In the genomic region with DNA sequence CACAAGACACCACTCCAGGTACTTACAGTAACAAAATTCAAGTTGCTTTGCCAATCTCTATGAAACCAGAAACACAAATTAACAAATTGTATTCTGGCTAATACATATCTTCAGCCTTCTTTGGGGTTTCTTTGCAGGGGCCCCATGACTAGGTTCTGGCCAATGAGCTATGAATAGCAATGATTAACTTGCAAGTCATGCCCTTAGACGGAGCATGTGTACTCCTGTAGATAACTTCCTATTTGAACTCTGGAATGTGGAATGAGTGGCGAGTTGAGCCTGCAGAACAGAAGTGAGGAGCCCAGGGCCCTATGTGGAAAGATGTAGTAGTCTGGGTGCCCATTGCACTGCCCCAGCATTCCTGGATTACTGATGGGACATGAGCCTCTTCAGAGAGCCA, we compare ENCODE assay signal across 12 mouse cellular contexts.
DNase-seq lines count a peak whose midpoint lies in the region; ATAC-seq lines count a peak whose summit lies in the region.
"Had no signal": no experiment of that assay in that cellular context is flagged by ENCODE, and none has a peak within 500 bp of the region (broad histone marks: within the 10 kb centered on the region; RNA-seq: fewer than 3 reads in every experiment).

No protein-coding gene starts in this region.

- H3K27ac ChIP-seq in heart, embryonic 12.5 days (ENCODE audit: poor library complexity, severe bottlenecking), result peak overlapping the region; percentile 41; the same call in 1 of the 2 replicates
- H3K27ac ChIP-seq in kidney, embryonic 15.5 days, result 0 out of 2 replicates have a peak overlapping the region, but pooled peaks have one; percentile 22
- H3K27ac ChIP-seq in liver, embryonic 16.5 days (ENCODE audit: low read length), result peak overlapping the region; percentile 69
- no peak overlapping the region for H3K27ac ChIP-seq in midbrain, embryonic 13.5 days
- H3K27ac ChIP-seq: forebrain, embryonic 13.5 days; macrophage had no signal

- no peak for DNase-seq in heart, postnatal 36 days
- no peak for DNase-seq in cerebellum, postnatal 36 days
- no peak for DNase-seq in adrenal gland, adult 8-10 months
- DNase-seq: right cerebral cortex, postnatal 14 days; thymus, adult 2 months had no signal

- no peaks in the 10 kb centered on the region for H3K9me3 ChIP-seq in heart, embryonic 12.5 days (replicated peaks)
- H3K9me3 ChIP-seq in kidney, embryonic 15.5 days (replicated peaks), result no peaks in the 10 kb centered on the region
- H3K9me3 ChIP-seq in liver, embryonic 16.5 days (replicated peaks; ENCODE audit: control insufficient read depth, low read length), result no peaks in the 10 kb centered on the region
- no peaks in the 10 kb centered on the region for H3K9me3 ChIP-seq in midbrain, embryonic 13.5 days
- H3K9me3 ChIP-seq: forebrain, embryonic 13.5 days had no signal

- ATAC-seq in heart, embryonic 12.5 days (ENCODE audit: insufficient number of reproducible peaks, low FRiP score), result no peak; the same call in 1 of the 2 replicates
- 0 out of 2 replicates have a peak, but pooled peaks have one; percentile 42 for ATAC-seq in common myeloid progenitor, adult 5-6 weeks (replicated peaks; ENCODE audit: low read depth, poor library complexity, severe bottlenecking)
- peak; percentile 82 for ATAC-seq in kidney, embryonic 15.5 days (replicated peaks; ENCODE audit: low FRiP score)
- ATAC-seq in liver, embryonic 16.5 days (ENCODE audit: low read depth), result peak; percentile 94
- ATAC-seq in midbrain, embryonic 13.5 days, result no peak
- ATAC-seq: forebrain, embryonic 13.5 days had no signal

- H3K36me3 ChIP-seq in heart, embryonic 12.5 days, result no peaks in the 10 kb centered on the region
- H3K36me3 ChIP-seq in kidney, embryonic 15.5 days, result no peaks in the 10 kb centered on the region
- H3K36me3 ChIP-seq in liver, embryonic 16.5 days (ENCODE audit: control insufficient read depth, insufficient read depth), result no peaks in the 10 kb centered on the region
- H3K36me3 ChIP-seq in midbrain, embryonic 13.5 days, result no peaks in the 10 kb centered on the region

- H3K4me3 ChIP-seq in heart, embryonic 12.5 days, result no peak overlapping the region
- no peak overlapping the region for H3K4me3 ChIP-seq in kidney, embryonic 15.5 days (replicated peaks)
- no peak overlapping the region for H3K4me3 ChIP-seq in liver, embryonic 16.5 days (ENCODE audit: low read depth, low read length)
- H3K4me3 ChIP-seq in midbrain, embryonic 13.5 days (replicated peaks), result no peak overlapping the region
- H3K4me3 ChIP-seq: forebrain, embryonic 13.5 days had no signal

- 16% methylated on average over 2 of the region's 2 CpGs for WGBS in heart, embryonic 12.5 days
- 40% methylated on average over 2 of the region's 2 CpGs for WGBS in kidney, embryonic 15.5 days
- WGBS in liver, embryonic 16.5 days (ENCODE audit: insufficient replicate concordance), result 7% methylated on average over 2 of the region's 2 CpGs
- WGBS in midbrain, embryonic 13.5 days, result 69% methylated on average over 2 of the region's 2 CpGs

- no peak overlapping the region for H3K9ac ChIP-seq in heart, embryonic 12.5 days
- H3K9ac ChIP-seq in kidney, embryonic 15.5 days, result no peak overlapping the region
- H3K9ac ChIP-seq in liver, embryonic 16.5 days (ENCODE audit: low read depth, low read length), result no peak overlapping the region
- no peak overlapping the region for H3K9ac ChIP-seq in midbrain, embryonic 13.5 days (replicated peaks)
- H3K9ac ChIP-seq: forebrain, embryonic 13.5 days had no signal

- intact Hi-C loops in heart, postnatal 36 days (cut with DNase I), result no loop called here

- H3K4me2 ChIP-seq in heart, embryonic 12.5 days, result no peak overlapping the region
- H3K4me2 ChIP-seq in kidney, embryonic 15.5 days, result no peak overlapping the region
- H3K4me2 ChIP-seq in liver, embryonic 16.5 days (ENCODE audit: low read depth, low read length), result peak overlapping the region; percentile 42; the same call in 1 of the 2 replicates
- no peak overlapping the region for H3K4me2 ChIP-seq in midbrain, embryonic 13.5 days (replicated peaks)
- H3K4me2 ChIP-seq: forebrain, embryonic 13.5 days had no signal

- H3K27me3 ChIP-seq in heart, embryonic 12.5 days (replicated peaks), result no peaks in the 10 kb centered on the region
- H3K27me3 ChIP-seq in kidney, embryonic 15.5 days, result no peaks in the 10 kb centered on the region
- H3K27me3 ChIP-seq in liver, embryonic 16.5 days (ENCODE audit: control insufficient read depth, insufficient read depth, low read depth, low read length), result no peaks in the 10 kb centered on the region
- H3K27me3 ChIP-seq in midbrain, embryonic 13.5 days, result no peaks in the 10 kb centered on the region
- H3K27me3 ChIP-seq: forebrain, embryonic 13.5 days had no signal

- H3K4me1 ChIP-seq in heart, embryonic 12.5 days (replicated peaks), result peaks cover 16% of the 10 kb centered on the region
- H3K4me1 ChIP-seq in kidney, embryonic 15.5 days, result 0 out of 2 replicates have a peak, but pooled peaks cover 8% of the 10 kb centered on the region
- H3K4me1 ChIP-seq in liver, embryonic 16.5 days (ENCODE audit: control insufficient read depth, low read depth, low read length), result peaks cover 18% of the 10 kb centered on the region
- H3K4me1 ChIP-seq in midbrain, embryonic 13.5 days (replicated peaks), result no peaks in the 10 kb centered on the region
- H3K4me1 ChIP-seq: forebrain, embryonic 13.5 days had no signal

Comparison
In these comparisons a context has a peak if more than half of its experiments do, and no peak if none do; other contexts are left out.
1. ATAC-seq: peak in common myeloid progenitor, adult 5-6 weeks (single experiment), kidney, embryonic 15.5 days (single experiment) and liver, embryonic 16.5 days (single experiment); none in heart, embryonic 12.5 days (single experiment) and midbrain, embryonic 13.5 days (single experiment).